Mouse (Mus musculus) brain, adult 2 months (tissue): Measurements from ENCODE around the gene Pgm1.

Source experiments
- DNase-seq: peaks from one replicate; pipeline ENCODE4 v3.0.0; 2011; ENCODE audit warnings: low read depth, low spot score

The Pgm1 gene

DNA sequence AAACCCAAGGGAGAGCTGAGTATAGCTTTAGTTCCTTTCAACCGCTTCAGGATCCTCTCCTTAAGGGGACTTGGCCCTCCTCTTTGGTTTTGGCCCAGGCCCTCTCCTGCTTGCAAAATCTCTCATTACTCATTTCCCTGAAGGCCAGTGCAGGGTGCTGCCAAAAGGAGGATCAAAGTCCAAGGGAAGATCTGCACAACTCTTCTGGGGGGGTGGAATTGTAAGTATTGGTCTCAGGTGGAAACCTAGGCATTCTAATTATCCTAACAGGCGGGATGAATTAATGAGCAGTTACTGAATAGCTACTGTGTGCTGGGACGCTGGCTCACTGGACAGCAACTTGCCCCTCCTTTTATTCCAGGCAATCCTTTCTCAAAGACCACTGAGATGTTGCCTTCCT is 82.3 kb downstream of the Pgm1 start:
- DNase-seq: no peak

DNA sequence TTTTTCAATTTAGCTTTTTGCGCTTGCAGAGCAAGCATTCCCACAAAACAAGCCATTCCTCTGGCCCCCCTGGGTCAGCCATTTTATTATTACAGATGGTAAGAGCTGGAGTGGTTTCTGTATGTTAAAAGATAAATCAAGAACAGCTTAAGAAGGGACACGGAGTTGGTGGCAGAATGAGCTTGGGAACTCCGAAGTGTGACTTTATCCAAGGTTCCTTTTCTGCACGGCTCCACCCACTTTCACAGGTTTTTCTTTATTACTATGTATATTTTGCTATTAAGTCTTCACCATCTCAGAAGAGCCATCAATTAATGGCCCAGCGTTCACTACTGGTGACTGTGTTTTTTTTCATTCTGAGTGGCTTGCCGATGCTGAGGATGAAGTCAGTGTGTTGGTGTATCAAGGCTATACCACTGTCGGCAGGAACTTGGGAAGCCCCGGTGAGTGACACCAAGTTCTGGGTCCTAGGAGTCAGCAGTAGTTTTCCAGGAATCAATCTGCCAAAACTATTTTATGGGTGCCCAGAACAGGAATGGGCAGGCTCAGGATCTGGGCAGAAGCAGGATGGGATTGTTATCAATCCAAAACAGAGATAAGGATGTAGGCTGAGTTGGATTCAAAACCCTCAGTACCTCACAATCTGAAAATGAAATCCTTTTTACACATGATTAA is 83.3 kb downstream of the Pgm1 start:
- DNase-seq: no peak

DNA sequence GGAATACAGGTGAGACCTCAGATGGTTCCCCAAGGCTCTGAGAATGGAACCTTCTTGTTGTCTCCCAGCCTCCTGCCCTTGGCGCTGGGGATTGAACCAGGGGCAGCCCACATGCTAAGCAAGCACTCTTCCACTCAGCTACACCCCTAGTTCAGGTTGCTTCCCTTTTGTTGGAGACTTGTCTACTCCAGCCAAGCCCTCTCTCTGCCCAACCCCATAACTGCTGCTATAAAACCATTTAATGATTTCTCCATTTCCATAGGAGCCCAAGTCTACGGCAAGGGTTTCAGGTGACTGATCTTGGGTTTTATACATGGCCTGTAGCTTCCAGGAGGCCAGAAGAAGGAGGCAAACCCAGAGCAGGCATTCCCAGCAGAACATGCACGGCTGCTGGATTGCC is 98.6 kb downstream of the Pgm1 start:
- no peak for DNase-seq

DNA sequence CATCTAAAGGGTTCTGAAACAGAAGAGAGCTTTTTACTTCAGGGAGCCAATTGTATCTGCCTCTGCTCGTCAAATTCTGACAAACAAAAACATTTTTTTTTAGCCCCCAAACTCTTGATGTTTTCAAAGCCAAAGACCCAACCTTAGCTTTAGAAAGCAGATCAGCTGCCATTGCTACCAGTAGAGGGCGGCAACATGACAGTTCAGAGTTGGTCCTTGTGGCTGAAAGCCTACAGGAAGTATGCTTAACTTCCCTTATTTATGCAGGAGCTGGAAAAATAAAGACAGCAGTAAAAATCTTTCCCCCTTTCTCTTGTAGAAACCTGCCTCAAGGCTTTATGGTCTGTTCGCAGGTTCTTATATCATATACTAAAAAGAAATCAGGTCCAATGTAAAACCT is 99.4 kb downstream of the Pgm1 start:
- peak; percentile 88 for DNase-seq

DNA sequence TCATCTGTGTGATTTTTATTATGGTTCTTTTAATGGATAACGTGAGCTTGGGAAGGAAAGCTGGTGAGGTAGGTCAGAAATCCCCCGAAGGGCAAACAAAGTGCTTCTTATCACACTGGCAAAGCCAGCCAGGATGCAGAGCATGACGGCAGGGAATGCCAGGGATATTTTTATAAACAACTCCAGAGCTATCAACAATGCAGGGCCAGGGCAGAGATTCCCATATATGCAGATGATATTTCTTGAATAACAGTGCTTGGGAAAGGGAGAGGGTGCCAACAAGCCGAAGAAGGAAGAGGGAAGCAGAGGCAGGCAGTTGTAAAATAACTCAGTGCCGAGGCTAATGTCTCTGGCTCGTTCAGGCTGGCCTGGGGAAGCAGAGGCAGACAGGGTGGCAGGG is 102.1 kb downstream of the Pgm1 start:
- no peak for DNase-seq

DNA sequence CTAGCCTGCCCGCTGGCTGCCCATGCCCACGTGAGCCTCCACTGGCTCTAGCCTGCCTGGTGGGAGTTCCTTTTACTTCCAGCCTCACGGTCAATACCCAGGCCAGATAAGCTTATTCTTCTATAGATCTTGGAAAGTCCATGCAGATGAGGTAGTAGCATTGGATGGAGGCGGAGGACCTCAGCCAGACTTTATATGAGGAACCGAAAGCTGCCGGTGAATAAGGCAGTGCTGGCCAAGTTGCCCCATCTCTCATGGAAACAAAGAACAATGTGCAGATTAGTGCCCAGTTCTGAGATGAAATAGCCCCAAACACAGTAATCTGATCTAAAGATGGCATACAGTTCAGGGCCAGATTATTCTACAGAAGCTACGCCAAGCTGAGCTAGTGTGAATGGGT is 103.4 kb downstream of the Pgm1 start:
- no peak for DNase-seq

DNA sequence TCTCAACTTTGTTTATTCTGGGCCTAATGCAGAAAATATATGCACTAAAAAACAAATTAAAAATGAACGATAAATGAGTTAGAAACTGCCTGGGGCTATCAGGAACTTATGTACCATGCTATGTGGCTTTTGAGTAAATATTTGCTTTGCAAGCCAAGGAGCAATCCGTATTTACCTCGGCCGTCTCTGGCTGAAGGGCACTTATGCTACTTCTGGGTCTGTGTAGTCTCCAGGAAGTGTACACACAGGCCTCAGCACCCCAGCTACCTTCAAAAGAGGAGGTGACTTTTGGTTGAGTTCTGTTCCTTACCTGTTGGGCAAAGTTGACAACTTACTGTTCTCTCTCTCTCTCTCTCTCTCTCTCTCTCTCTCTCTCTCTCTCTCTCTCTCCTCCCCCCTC is 104.7 kb downstream of the Pgm1 start:
- no peak for DNase-seq

DNA sequence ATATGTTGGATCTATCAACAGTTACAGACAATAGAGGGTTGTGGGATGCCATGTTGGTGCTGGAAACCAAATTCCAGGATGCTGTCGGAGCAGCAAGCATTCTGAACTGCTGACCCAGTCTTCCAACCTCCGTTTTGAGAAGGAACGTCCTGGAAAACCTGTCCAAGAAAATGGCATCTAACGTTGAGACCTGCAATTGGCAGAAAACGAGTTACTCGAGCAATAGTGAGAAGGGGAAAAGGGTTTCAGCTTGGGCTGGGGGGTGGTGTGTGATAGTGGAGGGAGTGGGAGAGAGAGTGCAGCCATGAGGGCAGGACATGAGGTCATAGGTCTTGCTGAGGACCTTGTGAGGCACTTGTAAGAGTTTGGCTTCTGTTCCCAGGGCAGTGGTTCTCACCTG is 105.8 kb downstream of the Pgm1 start:
- no peak for DNase-seq

DNA sequence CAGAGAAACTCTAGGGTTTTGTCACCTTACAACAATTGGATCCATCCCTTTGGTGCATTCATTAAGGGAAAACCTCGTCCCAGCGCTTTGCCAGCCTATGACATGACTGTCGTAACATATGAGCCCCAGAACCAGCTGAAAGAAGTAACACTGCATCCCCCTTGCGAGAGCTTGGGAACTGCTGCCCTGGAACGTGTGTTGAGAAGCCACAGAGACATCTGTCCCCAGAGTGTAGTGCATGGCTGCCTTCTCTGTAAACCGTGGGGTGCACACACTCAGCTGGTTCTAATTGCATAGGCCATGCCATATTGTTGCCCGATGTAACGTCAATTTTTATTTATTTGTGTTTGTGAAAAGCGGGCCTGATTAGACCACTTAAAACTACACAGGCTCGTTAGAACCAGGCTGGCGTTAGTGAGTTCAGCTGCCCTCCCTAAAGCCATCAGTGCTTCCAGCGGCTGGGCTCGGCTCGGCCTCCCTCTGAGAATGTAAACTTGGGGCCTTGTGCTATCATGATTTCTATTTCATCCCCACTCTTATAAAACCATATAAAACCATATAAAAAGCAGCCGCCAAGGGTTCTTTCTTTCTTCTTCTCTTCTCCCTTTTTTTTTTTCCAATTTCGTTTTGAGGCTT is 106.8 kb downstream of the Pgm1 start:
- DNase-seq: no peak
